Mouse (Mus musculus) right cerebral cortex, postnatal 36 days (tissue): ENCODE results near the gene Scrn3.

Experiments
- DNase-seq, 2 experiments: peaks; one replicate each; pipeline ENCODE4 v3.0.0; 2022; ENCODE audit warnings: low spot score in 2 of 2, mixed read lengths in 1 of 2

Scrn3 gene

GRCm38 (mm10) chr2:73385172-73385571, 72.8 kb downstream of the Scrn3 start:
- no peak for DNase-seq

- DNase-seq, result peak; percentile 2 to 10
Measured at GRCm38 (mm10) chr2:73385641-73386355, 73.4 kb downstream of the Scrn3 start.

GRCm38 (mm10) chr2:73386356-73387046, 74.1 kb downstream of the Scrn3 start, which contains the start of gene Gpr155:
Gpr155 (minus strand) TSS chr2:73386572.
- DNase-seq, result peak; percentile 98
